Mouse (Mus musculus) bone marrow, adult 2 months (tissue): ENCODE data around the gene Ube2k.

Source experiments
- CTCF ChIP-seq: fragments of 200-500 bp; IDR thresholded peaks from 2 replicates; pipeline ENCODE4 v1.5.1; 2011; ENCODE audit warnings: low read length, control low read depth; ENCODE audit not compliant: control insufficient read depth, insufficient read depth
- POLR2A ChIP-seq: fragments of 200-500 bp; IDR thresholded peaks from 2 replicates; pipeline ENCODE4 v1.6.1; 2011; ENCODE audit warnings: low read depth, mild to moderate bottlenecking, control low read depth, low read length, borderline replicate concordance; ENCODE audit not compliant: control insufficient read depth

GRCm38 (mm10) chr5:65492716-65493531 lies 44.1 kb upstream of the Ube2k start, which contains the start of gene Gm43552:
- TF ChIP-seq CTCF (peak; percentile 2; the same call in 1 of the 2 replicates), POLR2A (peak; percentile 83)
